Mouse (Mus musculus): ENCODE results near the gene Bmp8b. TPM values are rescaled to one million over a fixed set of nuclear protein-coding genes. Genes with fewer than 3 reads are reported as not detected.

Bmp8b gene
- polyA plus RNA-seq, 1 experiment from 2014 or later = 0.80 TPM

Other genes starting within 250 kb of the Bmp8b start
- gene Cap1, start 219.1 kb upstream of the Bmp8b start, polyA plus RNA-seq (2014; fragmentation: Nextera tagmentation; extraction: Ambion mirVana) = 84.3 and 89.9 TPM in 2 replicates
- 1.8 and 2.5 TPM in 2 replicates for gene Mfsd2a, start 144.0 kb upstream of the Bmp8b start, polyA plus RNA-seq (2014; fragmentation: Nextera tagmentation; extraction: Ambion mirVana)
- gene Mycl, start 109.5 kb upstream of the Bmp8b start, polyA plus RNA-seq (2014; fragmentation: Nextera tagmentation; extraction: Ambion mirVana) = 26.9 and 30.4 TPM in 2 replicates
- gene Trit1, start 88.6 kb upstream of the Bmp8b start, polyA plus RNA-seq (2014; fragmentation: Nextera tagmentation; extraction: Ambion mirVana) = 19.2 and 24.4 TPM in 2 replicates
- gene Oxct2b, start 11.1 kb downstream of the Bmp8b start, polyA plus RNA-seq (2014; fragmentation: Nextera tagmentation; extraction: Ambion mirVana) = not detected in 2 replicates
- gene Ppie, start 34.8 kb downstream of the Bmp8b start, polyA plus RNA-seq (2014; fragmentation: Nextera tagmentation; extraction: Ambion mirVana) = 104 and 109 TPM in 2 replicates
- 5.5 and 6.1 TPM in 2 replicates for gene Hpcal4, start 78.1 kb downstream of the Bmp8b start, polyA plus RNA-seq (2014; fragmentation: Nextera tagmentation; extraction: Ambion mirVana)
- not detected in 2 replicates for gene Nt5c1a, start 96.3 kb downstream of the Bmp8b start, polyA plus RNA-seq (2014; fragmentation: Nextera tagmentation; extraction: Ambion mirVana)
- 20.6 and 21.2 TPM in 2 replicates for gene Heyl, start 128.4 kb downstream of the Bmp8b start, polyA plus RNA-seq (2014; fragmentation: Nextera tagmentation; extraction: Ambion mirVana)
- gene Pabpc4, start 157.2 kb downstream of the Bmp8b start, polyA plus RNA-seq (2014; fragmentation: Nextera tagmentation; extraction: Ambion mirVana) = 56.2 and 57.2 TPM in 2 replicates
- not detected in 2 replicates for gene Oxct2a, start 218.5 kb downstream of the Bmp8b start, polyA plus RNA-seq (2014; fragmentation: Nextera tagmentation; extraction: Ambion mirVana)
- 0.55 TPM in 1 of 2 replicates, not detected in the other for gene Bmp8a, start 238.1 kb downstream of the Bmp8b start, polyA plus RNA-seq (2014; fragmentation: Nextera tagmentation; extraction: Ambion mirVana)

All from stomach, embryonic 14.5 days (tissue).